Mouse (Mus musculus) C2C12 (cell line): ENCODE data around the gene Ccdc157.
"Not testable (repeated sequence)": the region's sequence is repeated elsewhere in the genome, so short reads cannot be mapped to it uniquely, and the experiment has no call there.

Source experiments
- CTCF ChIP-seq: IDR thresholded peaks from one replicate; pipeline ENCODE4 v1.5.1; 2011; ENCODE audit not compliant: control insufficient read depth, insufficient read depth, insufficient read length
- MAX ChIP-seq: IDR thresholded peaks from one replicate; pipeline ENCODE4 v1.6.1; 2011; ENCODE audit warnings: mild to moderate bottlenecking, control low read depth
- MYOD1 ChIP-seq: IDR thresholded peaks from one replicate; pipeline ENCODE4 v1.6.1; 2011; ENCODE audit warnings: low read depth; ENCODE audit not compliant: control insufficient read depth, insufficient read length
- MYOG ChIP-seq: IDR thresholded peaks from one replicate; pipeline ENCODE4 v1.6.1; 2011; ENCODE audit not compliant: control insufficient read depth, insufficient read length; ENCODE audit errors: extremely low read depth
- USF1 ChIP-seq: IDR thresholded peaks from one replicate; pipeline ENCODE4 v1.6.1; 2011; ENCODE audit warnings: low read depth, mild to moderate bottlenecking, control low read depth, moderate library complexity

DNA sequence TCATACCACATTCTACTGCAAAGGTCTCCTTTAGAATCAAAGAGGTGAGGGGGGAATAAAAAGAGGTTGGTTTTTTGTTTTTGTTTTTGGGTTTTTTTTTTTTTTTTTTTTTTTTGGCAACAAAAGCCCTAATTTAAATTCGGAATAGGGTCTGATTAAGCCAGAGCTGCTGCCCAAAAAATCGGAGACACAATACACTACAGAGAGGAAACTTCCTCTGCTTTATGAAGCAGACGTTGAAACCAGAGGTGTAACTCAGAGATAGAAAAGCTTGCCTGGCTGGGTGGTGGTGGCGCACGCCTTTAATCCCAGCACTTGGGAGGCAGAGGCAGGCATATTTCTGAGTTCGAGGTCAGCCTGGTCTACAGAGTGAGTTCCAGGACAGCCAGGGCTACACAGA is 45.6 kb downstream of the Ccdc157 start:
- not testable (repeated sequence) for TF ChIP-seq CTCF, MAX, MYOD1, MYOG, USF1
